Mouse (Mus musculus): ENCODE measurements at regions not wholly inside any gene's neighbourhood (a gene's known extent, or its start where the extent isn't known, plus 50 kb on each side); places are given as distances from the start of the nearest gene placed in this dataset.

DNA sequence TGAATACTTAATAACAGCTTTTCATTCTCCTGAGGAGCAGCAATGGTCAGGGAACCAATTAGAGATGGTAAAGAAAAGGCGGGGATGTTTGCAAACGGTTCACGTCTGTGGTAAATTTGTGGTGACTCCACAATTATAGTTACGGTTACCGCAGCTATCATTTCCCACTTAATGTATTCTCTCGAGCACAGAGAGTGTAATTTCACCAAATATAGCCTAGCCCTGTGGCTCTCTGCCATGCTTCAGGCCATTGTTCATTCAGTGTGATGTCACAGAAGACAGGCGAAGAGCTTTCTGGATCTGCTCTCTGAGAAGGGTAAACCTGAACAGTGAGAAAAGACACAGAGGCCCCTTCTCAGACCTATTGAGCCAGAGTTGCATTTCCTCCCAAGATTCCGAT lies 296.9 kb downstream of the Dok5 start:
- TF ChIP-seq CTCF (conservative IDR thresholded peaks at IDR 0.05; ENCODE audit: insufficient read depth, insufficient read length, low read depth, low read length) (no peak), POLR2A (IDR thresholded peaks at IDR 0.05; ENCODE audit: low read depth, low read length) (no peak)

All from kidney, adult 2 months (tissue).